In the genomic region with DNA sequence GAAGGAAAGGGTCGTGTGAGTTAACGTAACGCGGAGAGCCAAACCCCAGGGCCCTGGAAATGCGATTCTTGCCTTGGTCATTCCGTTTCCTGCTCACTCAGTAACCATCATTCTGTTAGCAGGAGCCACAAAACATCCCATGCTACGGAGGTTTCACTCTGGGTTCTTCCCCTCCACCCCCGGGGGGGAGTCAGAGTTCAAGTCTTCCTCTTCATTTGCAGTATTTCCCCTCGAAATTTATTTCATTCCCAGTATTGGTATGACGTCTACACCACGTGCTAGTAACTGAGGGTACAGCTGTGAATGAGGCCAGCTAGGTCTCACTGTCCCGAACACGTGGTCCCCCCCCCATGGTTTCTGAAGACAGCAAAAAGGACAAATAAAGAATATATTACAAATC, we compare ENCODE assay signal across 9 mouse cellular contexts. TPM values are rescaled to one million over a fixed set of nuclear protein-coding genes. Genes with fewer than 3 reads are reported as not detected.
A peak's percentile ranks its signal among the peaks of the same experiment; 100 is the strongest.
DNase-seq lines count a peak whose midpoint lies in the region; ATAC-seq and TF ChIP-seq lines count a peak whose summit lies in the region.
"Had no signal": no experiment of that assay in that cellular context is flagged by ENCODE, and none has a peak within 500 bp of the region (broad histone marks: within the 10 kb centered on the region; RNA-seq: fewer than 3 reads in every experiment).

No protein-coding gene starts in this region.

- TF ChIP-seq POLR2A in bone marrow, adult 2 months (IDR thresholded peaks at IDR 0.05; ENCODE audit: borderline replicate concordance, control insufficient read depth, low read depth, low read length), result no peak

- H3K27me3 ChIP-seq in kidney, embryonic 16.5 days (ENCODE audit: insufficient read depth, low read length), result no peaks in the 10 kb centered on the region
- H3K27me3 ChIP-seq in hindbrain, embryonic 13.5 days, result no peaks in the 10 kb centered on the region
- no peaks in the 10 kb centered on the region for H3K27me3 ChIP-seq in midbrain, embryonic 14.5 days (ENCODE audit: control insufficient read depth, insufficient read depth, low read length)

- H3K9ac ChIP-seq in kidney, embryonic 16.5 days (replicated peaks; ENCODE audit: low read length), result peak overlapping the region; percentile 77; the same call in 1 of the 2 replicates
- H3K9ac ChIP-seq in hindbrain, embryonic 13.5 days, result no peak overlapping the region
- no peak overlapping the region for H3K9ac ChIP-seq in midbrain, embryonic 14.5 days (replicated peaks; ENCODE audit: low read length)

- peak overlapping the region; percentile 97 for H3K4me2 ChIP-seq in kidney, embryonic 16.5 days (replicated peaks; ENCODE audit: low read depth, low read length)
- H3K4me2 ChIP-seq in hindbrain, embryonic 13.5 days, result peak overlapping the region; percentile 99
- H3K4me2 ChIP-seq in midbrain, embryonic 14.5 days (ENCODE audit: low read length), result peak overlapping the region; percentile 96

- H3K4me1 ChIP-seq in kidney, embryonic 16.5 days (ENCODE audit: insufficient read depth, low read length), result peaks cover 15% of the 10 kb centered on the region
- H3K4me1 ChIP-seq in bone marrow, adult 2 months (ENCODE audit: control insufficient read depth, insufficient read depth, low read length), result peaks cover 2% of the 10 kb centered on the region
- H3K4me1 ChIP-seq in hindbrain, embryonic 13.5 days (replicated peaks), result peaks cover 29% of the 10 kb centered on the region
- H3K4me1 ChIP-seq in midbrain, embryonic 14.5 days (ENCODE audit: control insufficient read depth, insufficient read depth, low read length), result peaks cover 21% of the 10 kb centered on the region

- WGBS in kidney, embryonic 16.5 days, result 68% methylated on average over 13 of the region's 13 CpGs
- 33% methylated on average over 13 of the region's 13 CpGs for WGBS in bone marrow, adult 2 months
- WGBS in hindbrain, embryonic 13.5 days, result 80% methylated on average over 13 of the region's 13 CpGs
- 86% methylated on average over 13 of the region's 13 CpGs for whole genome bisulfite sequencing in midbrain, embryonic 14.5 days

- DNase-seq in kidney, postnatal 10 days, result no peak
- DNase-seq in midbrain, embryonic 14.5 days, result no peak
- no peak for DNase-seq in urinary bladder, postnatal 14 days (ENCODE audit: low spot score)
- DNase-seq in cerebellum, adult 11-12 months, result no peak
- DNase-seq in gastrocnemius, postnatal 25 days, result no peak

- peak overlapping the region; percentile 80 for H3K4me3 ChIP-seq in kidney, embryonic 16.5 days (ENCODE audit: low read length)
- peak overlapping the region; percentile 54 for H3K4me3 ChIP-seq in bone marrow, adult 2 months (replicated peaks; ENCODE audit: control insufficient read depth, low read depth, low read length)
- peak overlapping the region; percentile 78; the same call in 1 of the 2 replicates for H3K4me3 ChIP-seq in hindbrain, embryonic 13.5 days
- no peak overlapping the region for H3K4me3 ChIP-seq in midbrain, embryonic 14.5 days (replicated peaks; ENCODE audit: low read depth, low read length)

- peaks cover 25% of the 10 kb centered on the region for H3K36me3 ChIP-seq in kidney, embryonic 16.5 days (ENCODE audit: insufficient read depth, low read length)
- H3K36me3 ChIP-seq in hindbrain, embryonic 13.5 days, result peaks cover 28% of the 10 kb centered on the region
- H3K36me3 ChIP-seq in midbrain, embryonic 14.5 days (ENCODE audit: control insufficient read depth, insufficient read depth, low read length), result peaks cover 26% of the 10 kb centered on the region

- TF ChIP-seq CTCF in bone marrow, adult 2 months (IDR thresholded peaks at IDR 0.05; ENCODE audit: control insufficient read depth, insufficient read depth, low read length), result no peak

- H3K27ac ChIP-seq in kidney, embryonic 16.5 days (ENCODE audit: low read length), result no peak overlapping the region
- H3K27ac ChIP-seq in bone marrow, adult 2 months (ENCODE audit: control insufficient read depth, insufficient read depth, low read depth, low read length, poor library complexity), result peak overlapping the region; percentile 4; the same call in 1 of the 2 replicates
- H3K27ac ChIP-seq in hindbrain, embryonic 13.5 days, result no peak overlapping the region
- H3K27ac ChIP-seq in midbrain, embryonic 14.5 days (replicated peaks; ENCODE audit: low read depth, low read length), result no peak overlapping the region

- H3K9me3 ChIP-seq in kidney, embryonic 16.5 days (ENCODE audit: low read length), result no peaks in the 10 kb centered on the region
- no peaks in the 10 kb centered on the region for H3K9me3 ChIP-seq in hindbrain, embryonic 13.5 days
- H3K9me3 ChIP-seq in midbrain, embryonic 14.5 days (ENCODE audit: control insufficient read depth, low read length), result no peaks in the 10 kb centered on the region

- ATAC-seq in kidney, embryonic 16.5 days (ENCODE audit: low FRiP score, low TSS enrichment), result no peak
- no peak for ATAC-seq in hindbrain, embryonic 13.5 days (ENCODE audit: low FRiP score)
- no peak for ATAC-seq in midbrain, embryonic 14.5 days (ENCODE audit: low FRiP score, low TSS enrichment)

RNA-seq across cellular contexts. Expression of a gene that starts 1.6 kb away (rescaled TPM):
- polyA plus RNA-seq in kidney, embryonic 16.5 days (2015; fragmentation: Nextera tagmentation; extraction: Ambion mirVana), result 104 and 115 TPM in 2 replicates
- 65.5 and 78.9 TPM in 2 replicates for polyA plus RNA-seq in bone marrow, adult 2 months (2011; ENCODE audit: insufficient read depth, insufficient read length, low replicate concordance, missing spikeins)
- 116 and 125 TPM in 2 replicates for polyA plus RNA-seq in hindbrain, embryonic 13.5 days (2015; fragmentation: Nextera tagmentation; extraction: Ambion mirVana)
- polyA plus RNA-seq in midbrain, embryonic 14.5 days (2014; fragmentation: Nextera tagmentation; extraction: Ambion mirVana), result 101 and 116 TPM in 2 replicates
- total RNA-seq in gastrocnemius, postnatal 25 days (2021), result 10 to 100 TPM; 16.4 to 17.9 TPM

RNA-seq across cellular contexts. Expression of a gene that starts 5.5 kb away (rescaled TPM):
- 0.55 and 0.81 TPM in 2 replicates for polyA plus RNA-seq in kidney, embryonic 16.5 days (2015; fragmentation: Nextera tagmentation; extraction: Ambion mirVana)
- polyA plus RNA-seq in bone marrow, adult 2 months (2011; ENCODE audit: insufficient read depth, insufficient read length, low replicate concordance, missing spikeins), result 7.2 and 8.0 TPM in 2 replicates
- 0.65 and 0.90 TPM in 2 replicates for polyA plus RNA-seq in hindbrain, embryonic 13.5 days (2015; fragmentation: Nextera tagmentation; extraction: Ambion mirVana)
- polyA plus RNA-seq in midbrain, embryonic 14.5 days (2014; fragmentation: Nextera tagmentation; extraction: Ambion mirVana), result 1.2 TPM in 2 replicates
- 1 to 10 TPM; 4.7 TPM for total RNA-seq in gastrocnemius, postnatal 25 days (2021)

RNA-seq across cellular contexts. Expression of a gene that starts 17.8 kb away (rescaled TPM):
- 1.6 and 1.9 TPM in 2 replicates for polyA plus RNA-seq in kidney, embryonic 16.5 days (2015; fragmentation: Nextera tagmentation; extraction: Ambion mirVana)
- not detected in 2 replicates for polyA plus RNA-seq in bone marrow, adult 2 months (2011; ENCODE audit: insufficient read depth, insufficient read length, low replicate concordance, missing spikeins)
- polyA plus RNA-seq in hindbrain, embryonic 13.5 days (2015; fragmentation: Nextera tagmentation; extraction: Ambion mirVana), result 1.5 and 2.8 TPM in 2 replicates
- 1.2 and 1.6 TPM in 2 replicates for polyA plus RNA-seq in midbrain, embryonic 14.5 days (2014; fragmentation: Nextera tagmentation; extraction: Ambion mirVana)
- total RNA-seq in gastrocnemius, postnatal 25 days (2021), result not detected

RNA-seq across cellular contexts. Expression of a gene that starts 18.4 kb away (rescaled TPM):
- 110 and 122 TPM in 2 replicates for polyA plus RNA-seq in kidney, embryonic 16.5 days (2015; fragmentation: Nextera tagmentation; extraction: Ambion mirVana)
- 38.3 and 48.2 TPM in 2 replicates for polyA plus RNA-seq in bone marrow, adult 2 months (2011; ENCODE audit: insufficient read depth, insufficient read length, low replicate concordance, missing spikeins)
- polyA plus RNA-seq in hindbrain, embryonic 13.5 days (2015; fragmentation: Nextera tagmentation; extraction: Ambion mirVana), result 80.1 and 82.5 TPM in 2 replicates
- polyA plus RNA-seq in midbrain, embryonic 14.5 days (2014; fragmentation: Nextera tagmentation; extraction: Ambion mirVana), result 65.6 and 88.1 TPM in 2 replicates
- 10 to 100 TPM; 48.1 to 49.0 TPM for total RNA-seq in gastrocnemius, postnatal 25 days (2021)

RNA-seq across cellular contexts. Expression of a gene that starts 25.6 kb away (rescaled TPM):
- 2.4 and 2.5 TPM in 2 replicates for polyA plus RNA-seq in kidney, embryonic 16.5 days (2015; fragmentation: Nextera tagmentation; extraction: Ambion mirVana)
- polyA plus RNA-seq in bone marrow, adult 2 months (2011; ENCODE audit: insufficient read depth, insufficient read length, low replicate concordance, missing spikeins), result 0.95 and 1.9 TPM in 2 replicates
- polyA plus RNA-seq in hindbrain, embryonic 13.5 days (2015; fragmentation: Nextera tagmentation; extraction: Ambion mirVana), result 0.19 and 0.66 TPM in 2 replicates
- polyA plus RNA-seq in midbrain, embryonic 14.5 days (2014; fragmentation: Nextera tagmentation; extraction: Ambion mirVana), result 0.14 and 0.34 TPM in 2 replicates
- under 1 TPM; 0.24 to 0.26 TPM for total RNA-seq in gastrocnemius, postnatal 25 days (2021)
- total RNA-seq: hematopoietic stem cell, adult 5-6 weeks had no signal
